Mouse (Mus musculus) lung, postnatal 4 days (tissue): ENCODE measurements at regions not wholly inside any gene's neighbourhood (a gene's known extent, or its start where the extent isn't known, plus 50 kb on each side); places are given as distances from the start of the nearest gene placed in this dataset.

Experiments
- DNase-seq, 2 experiments: peaks; one replicate each; pipeline ENCODE4 v3.0.0; 2021

DNA sequence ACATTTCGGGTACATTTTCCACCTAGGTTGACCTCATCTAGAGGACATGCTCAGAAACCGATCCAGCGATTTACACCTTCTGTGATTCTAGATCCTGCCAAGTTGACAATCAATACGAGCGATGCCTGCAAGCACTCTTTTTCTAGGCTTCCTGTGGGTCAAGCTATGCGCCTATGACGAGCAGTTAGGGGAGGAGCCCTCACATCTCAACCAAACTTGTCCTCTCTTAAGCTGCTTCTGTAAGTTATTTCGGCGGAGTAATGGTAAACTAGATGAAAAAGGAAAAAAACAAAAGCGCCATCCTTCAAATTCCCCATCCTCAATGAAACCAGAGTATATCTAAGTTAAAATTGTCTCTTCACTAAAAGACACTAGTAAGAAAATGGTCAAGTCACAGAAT, 858.5 kb downstream of the Zfp704 start:
- no peak for DNase-seq

- DNase-seq = no peak
Observed at GRCm38 (mm10) chr3:8750858-8751257, 859.0 kb downstream of the Zfp704 start.

DNA sequence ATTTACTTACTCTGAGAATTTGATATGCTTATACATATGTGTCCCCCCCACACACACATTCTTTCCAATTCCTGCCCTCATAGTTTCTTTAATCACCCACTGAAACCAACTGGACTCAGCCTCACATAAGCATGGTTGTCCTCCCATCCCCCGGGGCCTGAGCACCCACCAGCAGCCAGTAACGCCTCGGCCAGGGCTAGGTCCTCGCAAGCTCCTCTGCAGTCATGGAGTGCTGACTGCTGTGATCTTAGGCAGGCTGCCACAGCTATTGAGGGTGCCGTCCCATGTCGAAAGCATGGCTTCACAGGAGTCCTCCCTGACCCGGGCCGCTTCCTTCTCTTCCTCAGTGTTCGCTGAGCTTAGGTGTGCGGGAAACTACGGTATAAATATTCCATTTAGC, 859.7 kb downstream of the Zfp704 start:
- DNase-seq = no peak

DNA sequence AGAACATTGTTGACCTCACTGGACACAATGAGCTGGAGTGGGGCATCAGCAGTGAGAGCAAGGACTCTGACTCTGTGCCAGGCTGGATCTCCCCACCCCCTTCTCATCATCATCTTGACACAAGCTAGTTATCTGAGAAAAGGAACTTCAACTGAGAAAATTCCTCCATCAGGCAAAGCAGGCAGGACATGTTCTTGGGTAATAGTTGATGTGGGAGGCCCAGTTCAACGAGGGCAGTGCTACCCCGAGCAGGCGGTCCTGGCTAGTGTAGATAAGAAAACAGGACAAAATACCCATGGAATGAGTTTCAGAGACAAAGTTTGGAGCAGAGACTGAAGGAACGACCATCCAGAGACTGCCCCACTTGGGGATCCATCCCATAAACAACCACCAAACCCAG, 862.7 kb downstream of the Zfp704 start:
- DNase-seq = no peak

GRCm38 (mm10) chr3:8746677-8747076, 863.2 kb downstream of the Zfp704 start:
- no peak for DNase-seq

GRCm38 (mm10) chr3:8746037-8746436, 863.8 kb downstream of the Zfp704 start:
- no peak for DNase-seq

GRCm38 (mm10) chr3:8744857-8745256, 865.0 kb downstream of the Zfp704 start:
- DNase-seq = no peak

DNA sequence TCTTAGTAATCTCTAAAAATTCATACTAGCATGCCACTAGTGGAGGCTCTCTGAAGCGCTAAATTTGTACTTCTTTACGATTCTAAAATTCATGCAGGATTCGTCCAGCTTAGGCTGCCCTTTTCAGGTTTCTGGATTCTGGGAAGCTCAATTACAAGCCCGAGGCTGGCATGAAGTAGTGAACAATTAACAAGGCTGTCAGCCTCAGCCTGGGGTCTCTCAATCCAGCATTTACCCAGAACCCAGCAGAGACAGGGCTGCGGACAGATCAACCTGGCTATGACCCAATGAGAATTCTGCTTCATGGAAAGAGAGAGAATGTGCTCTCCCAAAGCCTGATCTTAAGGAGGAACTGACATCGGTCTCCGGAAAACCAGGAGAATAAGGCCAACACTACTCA, 866.2 kb downstream of the Zfp704 start:
- no peak for DNase-seq

GRCm38 (mm10) chr3:8741266-8742023, 868.4 kb downstream of the Zfp704 start:
- DNase-seq = no peak

GRCm38 (mm10) chr3:8740710-8741109, 869.2 kb downstream of the Zfp704 start:
- DNase-seq = no peak

DNA sequence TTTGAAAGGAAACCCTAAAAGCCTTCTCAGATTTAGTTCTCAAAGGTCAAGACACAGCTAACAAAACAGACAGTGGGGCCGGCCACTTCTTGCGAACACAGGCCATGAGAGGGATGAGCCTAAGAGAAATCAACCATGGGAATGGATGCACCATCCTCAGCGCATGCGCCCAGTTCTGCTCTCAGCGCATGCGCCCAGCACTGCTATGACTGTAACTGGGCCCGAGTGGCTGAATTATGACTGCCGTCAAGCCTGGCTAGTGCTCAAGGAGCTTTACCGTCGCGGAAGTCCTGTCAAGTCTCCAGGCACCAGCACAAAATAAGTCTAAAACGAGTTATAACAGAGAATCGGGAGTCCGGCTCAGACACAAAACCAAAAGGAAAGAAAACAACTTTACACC, 870.6 kb downstream of the Zfp704 start:
- DNase-seq = no peak

DNA sequence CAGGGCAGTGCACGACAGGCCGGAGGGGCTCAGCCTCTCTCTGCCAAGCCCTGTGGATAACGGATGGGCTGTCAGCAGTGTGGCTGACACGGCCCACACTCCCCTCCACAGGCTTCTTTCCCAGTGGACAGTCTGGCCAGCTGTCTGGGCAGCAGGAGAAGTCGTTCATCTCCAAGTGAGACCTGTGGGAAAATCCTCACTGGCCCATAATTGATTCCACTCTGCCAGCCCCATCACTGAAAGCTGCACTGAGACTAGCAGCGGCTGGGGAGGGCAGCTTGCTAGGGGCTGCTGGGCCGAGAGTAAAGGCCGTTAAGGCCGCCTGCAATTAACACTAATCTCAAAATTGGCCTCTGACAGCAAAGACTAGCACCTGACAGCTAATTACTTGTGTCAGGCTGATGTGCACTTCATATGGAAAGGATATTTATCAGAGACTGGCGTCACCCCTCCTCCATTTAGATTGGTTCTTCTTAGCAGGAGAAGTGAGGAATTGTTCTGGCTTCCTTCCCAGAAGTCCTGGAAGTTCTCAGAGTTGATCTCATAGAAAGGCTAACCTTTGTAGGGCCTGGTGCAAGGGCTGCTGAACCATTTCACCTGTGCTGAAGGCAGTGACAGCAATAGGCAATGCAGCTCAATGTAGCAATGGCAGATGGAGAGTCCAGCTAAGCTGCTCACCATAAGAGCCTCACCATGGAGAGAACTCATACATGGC, 873.5 kb downstream of the Zfp704 start:
- DNase-seq = peak; percentile 39 to 78

- no peak for DNase-seq
Observed at GRCm38 (mm10) chr3:8734096-8734495, 875.8 kb downstream of the Zfp704 start.

- no peak for DNase-seq
Observed at GRCm38 (mm10) chr3:8731398-8731797, 878.5 kb downstream of the Zfp704 start.

GRCm38 (mm10) chr3:8721628-8722594, 888.0 kb downstream of the Zfp704 start:
- DNase-seq = no peak

GRCm38 (mm10) chr3:8720586-8721100, 889.2 kb downstream of the Zfp704 start:
- DNase-seq = no peak

GRCm38 (mm10) chr3:8718206-8718605, 891.7 kb downstream of the Zfp704 start:
- no peak for DNase-seq

DNA sequence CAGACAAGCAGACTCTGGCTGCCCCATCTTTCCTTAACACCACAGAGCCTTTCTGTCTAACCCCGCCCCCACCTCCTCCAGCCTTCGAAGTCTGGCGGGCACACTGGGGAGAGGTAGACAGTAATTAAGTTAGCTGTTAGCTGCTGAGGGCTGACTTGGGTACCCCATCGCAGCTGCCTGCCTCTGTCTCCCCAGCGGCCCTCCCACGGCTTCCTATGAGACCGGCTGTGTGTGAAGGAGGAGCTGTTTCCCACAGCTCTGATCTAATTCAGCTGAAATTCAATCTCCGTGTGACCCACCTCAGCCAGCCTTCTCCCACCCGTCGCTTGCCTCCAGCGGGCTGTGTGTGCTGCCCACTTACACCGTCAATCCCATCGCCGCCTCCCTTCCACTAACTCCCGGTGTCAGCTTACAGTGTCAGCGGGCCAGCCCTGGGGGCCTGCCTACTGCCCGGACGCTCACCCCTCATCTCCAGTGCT, 892.5 kb downstream of the Zfp704 start:
- DNase-seq = peak; percentile 29 to 40
